Mouse (Mus musculus) megakaryocyte, embryonic 14.5 days (primary cell): ENCODE measurements at regions not wholly inside any gene's neighbourhood (a gene's known extent, or its start where the extent isn't known, plus 50 kb on each side); places are given as distances from the start of the nearest gene placed in this dataset.
"Not testable (repeated sequence)": the region's sequence is repeated elsewhere in the genome, so short reads cannot be mapped to it uniquely, and the experiment has no call there.

Experiments used
- H3K27me3 ChIP-seq: replicated peaks from 2 replicates; pipeline ENCODE3; 2012; ENCODE audit warnings: inconsistent platforms
- H3K36me3 ChIP-seq: replicated peaks from 2 replicates; pipeline ENCODE3; 2012; ENCODE audit warnings: low read length, inconsistent platforms, mixed read lengths
- H3K4me1 ChIP-seq: 2 replicates; pipeline ENCODE4 v1.6.1; 2012; ENCODE audit warnings: inconsistent platforms
- H3K4me3 ChIP-seq: replicated peaks from 2 replicates; pipeline ENCODE3; 2012; ENCODE audit warnings: moderate library complexity, mild to moderate bottlenecking, inconsistent platforms
- H3K9me3 ChIP-seq: 2 replicates; pipeline ENCODE4 v1.6.1; 2012; ENCODE audit warnings: inconsistent platforms
- FLI1 ChIP-seq: IDR thresholded peaks from 2 replicates; pipeline ENCODE4 v1.6.1; 2012; ENCODE audit warnings: low read length, inconsistent platforms, mixed read lengths
- GATA1 ChIP-seq: IDR thresholded peaks from 3 replicates; pipeline ENCODE4 v1.6.1; 2012; ENCODE audit warnings: mixed read lengths, low read length, inconsistent platforms, borderline replicate concordance

DNA sequence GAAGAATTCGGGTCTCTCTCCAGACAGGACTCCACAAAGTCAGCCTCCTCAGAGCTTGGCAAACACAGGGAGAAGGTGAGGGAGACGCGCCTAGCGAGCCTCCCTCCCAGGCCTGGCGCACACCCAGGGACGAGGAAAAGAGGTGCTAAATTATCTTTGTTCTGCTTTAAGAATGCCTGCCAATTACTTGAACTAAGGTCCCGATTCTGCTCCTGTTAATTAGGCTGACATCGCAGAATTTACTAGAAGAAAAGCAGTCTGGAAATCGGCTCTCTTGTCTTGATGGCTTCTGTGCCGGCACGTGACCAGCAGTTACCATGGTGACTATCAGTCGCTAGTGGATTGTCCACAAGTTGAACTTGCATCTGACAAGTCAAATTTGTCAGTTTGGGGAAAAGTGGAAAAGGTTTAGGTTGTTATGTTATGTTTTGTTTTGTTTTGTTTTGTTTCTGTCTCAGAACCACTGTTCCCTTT is 152.8 kb downstream of the Bcl2l11 start:
- no peak overlapping the region for H3K4me3 ChIP-seq
- no peaks in the 10 kb centered on the region for H3K9me3 ChIP-seq
- H3K27me3 ChIP-seq: peaks cover 47% of the 10 kb centered on the region
- no peak for TF ChIP-seq GATA1
- TF ChIP-seq FLI1: no peak
- no peaks in the 10 kb centered on the region for H3K36me3 ChIP-seq
- H3K4me1 ChIP-seq: peaks cover 14% of the 10 kb centered on the region

DNA sequence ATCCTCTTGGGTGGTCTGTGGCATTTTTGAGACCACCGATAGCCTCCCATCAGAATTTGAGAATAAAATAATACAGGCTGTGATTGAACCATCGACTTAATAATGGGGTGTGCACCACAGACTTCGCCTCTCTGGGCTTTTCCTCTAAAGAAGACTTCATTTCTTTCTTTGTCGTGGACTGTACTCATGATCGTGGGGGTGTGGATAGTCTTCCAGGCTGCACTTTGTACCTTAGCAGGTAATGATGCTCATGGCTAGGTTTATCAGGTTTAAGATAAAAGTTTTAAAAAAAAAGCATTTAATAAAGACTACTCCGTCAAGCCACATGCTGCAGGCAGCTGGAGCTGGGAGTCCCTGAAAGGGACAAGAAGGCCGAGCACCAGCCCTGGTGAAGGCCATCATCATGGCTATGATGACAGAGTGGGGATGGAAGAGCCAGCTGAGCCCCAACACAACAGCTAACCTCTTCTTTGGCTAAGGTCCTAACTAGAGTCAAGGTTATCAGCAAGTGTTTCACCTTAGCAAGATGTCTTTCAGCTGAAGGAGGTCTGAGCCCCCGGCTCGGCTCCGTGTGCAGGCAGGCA is 153.4 kb downstream of the Bcl2l11 start:
- no peak overlapping the region for H3K4me3 ChIP-seq
- TF ChIP-seq GATA1 (no peak), FLI1 (no peak)

DNA sequence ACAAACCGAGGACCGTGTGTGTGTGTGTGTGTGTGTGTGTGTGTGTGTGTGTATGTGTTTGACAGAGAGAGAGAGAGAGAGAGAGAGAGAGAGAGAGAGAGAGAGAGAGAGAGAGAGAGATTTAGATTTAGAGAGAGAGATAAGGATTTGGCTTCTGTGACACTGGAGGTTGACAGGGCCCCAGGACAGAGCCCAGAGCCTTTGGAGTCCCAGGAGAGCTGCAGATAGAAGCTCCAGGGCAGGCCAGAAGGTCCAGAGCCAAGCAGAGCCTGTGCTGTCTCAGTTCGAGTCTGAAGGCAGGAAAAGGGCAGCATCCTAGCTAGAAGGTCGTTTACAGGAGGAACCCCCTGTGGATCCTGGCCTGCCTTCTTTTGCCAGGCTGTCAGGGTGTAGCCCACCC is 156.8 kb downstream of the Bcl2l11 start:
- Histone ChIP-seq H3K9me3 (no peaks in the 10 kb centered on the region), H3K36me3 (no peaks in the 10 kb centered on the region), H3K4me1 (no peaks in the 10 kb centered on the region; the same call in 1 of the 2 replicates), H3K4me3 (no peak overlapping the region), H3K27me3 (peaks cover 46% of the 10 kb centered on the region)
- TF ChIP-seq FLI1 (no peak), GATA1 (no peak)

More for the DNA sequence above, 153.4 kb downstream of the Bcl2l11 start:
- Histone ChIP-seq H3K27me3 (peaks cover 47% of the 10 kb centered on the region), H3K9me3 (no peaks in the 10 kb centered on the region), H3K36me3 (no peaks in the 10 kb centered on the region), H3K4me1 (peaks cover 14% of the 10 kb centered on the region)

DNA sequence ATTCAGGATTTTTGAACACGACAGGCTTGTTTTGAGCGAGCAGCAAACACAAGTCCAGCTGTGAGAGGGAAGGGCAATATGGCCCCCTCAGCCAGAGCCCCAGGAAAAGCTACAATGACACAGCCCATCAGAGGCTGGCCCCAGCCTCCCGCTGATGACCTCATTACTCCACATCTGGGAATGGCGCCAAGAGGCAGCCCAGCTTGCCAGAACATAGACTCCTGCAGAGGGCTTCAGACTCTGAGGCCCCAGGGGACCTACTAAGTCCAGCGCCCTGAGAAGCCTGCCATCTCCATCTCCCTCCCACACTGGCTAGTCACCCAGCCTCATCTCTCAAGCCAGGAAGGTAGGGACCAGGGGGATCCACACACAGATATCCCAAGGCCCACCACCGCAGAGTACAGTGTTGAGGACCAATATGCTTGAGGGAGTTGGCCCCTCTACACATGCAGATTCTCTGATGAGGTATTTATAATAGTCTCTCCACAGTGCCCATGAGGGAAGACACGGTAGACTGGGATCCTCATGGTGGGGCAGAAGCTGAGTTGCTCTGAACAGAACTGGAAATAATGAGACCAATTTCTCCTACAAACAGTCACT is 159.1 kb downstream of the Bcl2l11 start:
- no peak for TF ChIP-seq GATA1
- no peak for TF ChIP-seq FLI1
- Histone ChIP-seq H3K27me3 (peaks cover 44% of the 10 kb centered on the region), H3K9me3 (no peaks in the 10 kb centered on the region), H3K4me1 (no peaks in the 10 kb centered on the region), H3K36me3 (no peaks in the 10 kb centered on the region), H3K4me3 (no peak overlapping the region)

DNA sequence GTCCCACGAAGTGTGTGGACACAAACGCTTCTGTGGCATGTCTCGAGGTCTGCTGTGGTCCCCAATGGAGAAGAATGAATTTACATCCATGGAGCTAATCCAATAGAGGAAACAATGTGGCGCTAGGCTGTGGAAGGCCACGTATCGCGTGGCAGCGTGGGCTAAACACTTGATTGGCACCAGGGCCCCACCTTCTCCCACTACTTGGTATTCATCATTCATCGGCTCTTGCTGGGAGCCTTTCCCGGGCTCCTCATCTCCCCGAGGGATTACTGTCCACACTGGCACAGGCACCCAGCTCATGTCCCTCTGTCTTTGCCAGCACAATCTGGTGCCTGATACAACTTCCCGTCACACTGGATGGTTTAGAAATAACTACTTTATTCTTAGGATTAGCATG is 159.6 kb downstream of the Bcl2l11 start:
- no peak for TF ChIP-seq GATA1
- no peak for TF ChIP-seq FLI1
- no peaks in the 10 kb centered on the region for H3K36me3 ChIP-seq
- no peaks in the 10 kb centered on the region for H3K4me1 ChIP-seq
- H3K9me3 ChIP-seq: no peaks in the 10 kb centered on the region
- H3K27me3 ChIP-seq: peaks cover 46% of the 10 kb centered on the region
- H3K4me3 ChIP-seq: no peak overlapping the region

DNA sequence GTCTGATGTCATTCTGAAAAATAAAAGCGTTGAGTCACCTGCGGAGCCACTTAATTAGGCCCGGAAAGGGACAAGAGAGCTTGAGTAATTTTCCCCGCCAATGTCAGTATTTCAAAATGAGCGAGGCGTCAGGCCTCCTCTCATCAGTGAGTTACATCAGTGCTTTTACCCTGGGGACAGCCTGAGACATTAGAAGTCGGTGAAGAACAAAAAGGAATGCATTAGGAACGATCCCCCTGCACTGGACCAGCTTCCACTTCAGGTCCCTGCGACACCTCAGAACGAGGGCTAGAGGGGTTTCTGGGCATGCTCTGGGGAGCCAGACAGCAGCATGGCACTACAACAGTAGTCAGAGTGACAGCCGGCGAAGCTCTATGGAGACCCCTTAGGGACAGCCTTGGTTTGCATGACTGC is 162.3 kb downstream of the Bcl2l11 start:
- Histone ChIP-seq H3K36me3 (no peaks in the 10 kb centered on the region), H3K9me3 (peaks cover 16% of the 10 kb centered on the region), H3K4me3 (no peak overlapping the region), H3K4me1 (peaks cover under 1% of the 10 kb centered on the region; the same call in 1 of the 2 replicates), H3K27me3 (peaks cover 26% of the 10 kb centered on the region)
- TF ChIP-seq GATA1: no peak
- TF ChIP-seq FLI1: no peak

DNA sequence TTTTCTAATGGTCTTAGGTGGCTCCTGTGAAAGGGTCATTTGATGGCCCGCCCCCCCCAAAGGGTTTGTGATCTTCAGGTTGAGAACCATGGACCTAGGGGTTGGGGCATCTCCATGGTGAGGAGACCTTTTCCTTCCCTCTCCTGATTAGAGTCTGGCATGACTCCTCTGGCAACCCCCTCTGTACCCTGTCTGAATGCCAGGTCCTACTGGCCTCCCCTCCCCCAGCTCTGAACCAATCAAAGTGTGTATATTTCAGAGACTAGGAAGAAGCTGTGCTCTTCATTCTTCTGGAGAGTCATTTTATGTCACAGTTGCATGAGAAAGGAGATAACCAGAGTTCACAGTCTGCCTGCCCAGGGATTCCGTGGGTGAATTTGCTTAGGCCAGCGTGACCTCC is 164.8 kb downstream of the Bcl2l11 start:
- peaks cover 16% of the 10 kb centered on the region for H3K9me3 ChIP-seq
- H3K4me3 ChIP-seq: no peak overlapping the region
- TF ChIP-seq FLI1 (no peak), GATA1 (no peak)
- H3K4me1 ChIP-seq: peaks cover 24% of the 10 kb centered on the region
- H3K36me3 ChIP-seq: no peaks in the 10 kb centered on the region
- peaks cover 20% of the 10 kb centered on the region for H3K27me3 ChIP-seq

DNA sequence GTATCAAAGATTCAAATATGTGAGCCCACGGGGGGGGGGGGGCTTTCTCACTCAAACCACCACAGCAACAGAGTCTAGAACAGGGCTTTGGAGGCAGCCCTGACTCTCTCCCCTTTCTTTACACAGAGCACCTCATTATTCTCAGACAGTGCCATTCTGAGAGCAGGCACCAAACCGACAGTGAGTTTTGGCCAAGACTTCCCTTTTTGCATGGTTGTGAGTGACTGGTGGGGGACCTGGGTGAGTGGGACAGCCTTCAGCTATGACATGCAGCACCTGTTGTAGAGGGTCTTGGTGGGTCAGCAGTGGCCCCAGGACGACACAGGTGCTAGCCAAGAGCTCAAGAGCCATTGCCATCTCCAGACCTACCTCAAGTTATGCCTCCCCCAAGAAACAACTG is 168.8 kb downstream of the Bcl2l11 start:
- H3K4me3 ChIP-seq: no peak overlapping the region
- no peaks in the 10 kb centered on the region for H3K36me3 ChIP-seq
- H3K9me3 ChIP-seq: peaks cover 16% of the 10 kb centered on the region
- TF ChIP-seq FLI1: no peak
- TF ChIP-seq GATA1: no peak
- peaks cover 50% of the 10 kb centered on the region for H3K4me1 ChIP-seq
- H3K27me3 ChIP-seq: peaks cover 13% of the 10 kb centered on the region

DNA sequence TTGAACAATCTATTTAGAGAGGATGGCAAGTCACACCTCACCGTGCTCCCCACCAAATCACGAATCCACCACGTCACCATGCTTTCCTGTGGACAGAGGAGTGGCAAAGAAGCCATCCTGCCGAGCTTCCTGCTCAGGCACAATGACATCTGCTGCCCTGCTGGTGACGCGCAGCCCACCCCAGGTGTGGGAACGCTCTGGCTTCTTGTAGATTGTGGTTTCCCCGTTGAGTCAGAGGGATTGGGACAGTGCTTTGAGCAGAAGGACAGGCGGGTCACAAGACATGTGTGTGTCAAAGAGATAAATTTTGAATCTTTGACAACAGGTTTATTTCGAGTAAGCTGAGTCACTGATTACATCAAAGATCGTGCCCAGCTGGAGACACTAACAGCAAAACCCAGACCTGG is 169.2 kb downstream of the Bcl2l11 start:
- Histone ChIP-seq H3K36me3 (no peaks in the 10 kb centered on the region), H3K4me1 (peaks cover 50% of the 10 kb centered on the region), H3K9me3 (peaks cover 16% of the 10 kb centered on the region), H3K4me3 (peak overlapping the region; percentile 81), H3K27me3 (peaks cover 12% of the 10 kb centered on the region)
- TF ChIP-seq FLI1: no peak
- TF ChIP-seq GATA1: no peak

DNA sequence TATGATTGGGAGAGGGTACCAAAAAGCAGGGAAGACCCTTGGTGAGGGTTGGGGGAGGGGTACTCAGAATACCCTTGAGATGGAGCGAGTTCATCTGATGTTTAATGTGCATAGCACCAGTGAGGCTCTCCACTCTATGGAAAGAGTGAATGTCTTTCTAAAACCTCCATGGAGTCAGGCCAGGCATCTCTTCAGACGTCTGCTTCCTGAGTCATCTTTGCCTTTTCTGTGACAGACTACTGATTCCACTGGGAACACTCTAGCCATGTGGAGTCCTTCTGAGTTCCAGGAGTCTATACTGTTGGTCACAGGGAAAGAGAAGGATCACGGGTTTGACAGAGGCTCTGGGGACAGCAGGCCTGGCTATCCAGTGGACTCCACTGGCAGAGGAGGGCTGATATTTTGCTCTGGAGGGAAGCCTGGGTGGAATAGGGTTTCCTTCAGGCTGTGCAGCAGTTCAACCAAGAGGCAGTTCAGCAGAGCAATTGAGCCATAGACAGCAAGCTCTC is 169.9 kb downstream of the Bcl2l11 start:
- Histone ChIP-seq H3K27me3 (peaks cover 9% of the 10 kb centered on the region), H3K9me3 (peaks cover 16% of the 10 kb centered on the region), H3K4me1 (peaks cover 50% of the 10 kb centered on the region), H3K36me3 (no peaks in the 10 kb centered on the region), H3K4me3 (no peak overlapping the region)
- TF ChIP-seq FLI1: no peak
- TF ChIP-seq GATA1: no peak

DNA sequence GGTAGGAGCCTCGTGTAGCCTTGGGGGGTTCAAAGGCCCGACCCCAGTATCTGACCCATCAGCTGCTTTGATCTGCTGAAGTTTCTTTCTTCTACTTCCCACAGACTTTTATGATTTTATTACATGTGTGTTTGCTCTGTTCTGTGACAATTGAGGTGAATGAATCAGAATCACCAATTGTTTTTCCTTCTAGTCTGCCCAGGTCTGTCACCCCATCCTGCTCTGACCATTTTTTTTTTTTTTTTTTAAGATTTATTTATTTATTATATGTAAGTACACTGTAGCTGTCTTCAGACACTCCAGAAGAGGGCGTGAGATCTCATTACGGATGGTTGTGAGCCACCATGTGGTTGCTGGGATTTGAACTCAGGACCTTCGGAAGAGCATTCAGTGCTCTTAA is 170.6 kb downstream of the Bcl2l11 start:
- H3K36me3 ChIP-seq: not testable (repeated sequence)
- H3K4me1 ChIP-seq: peaks cover 50% of the 10 kb centered on the region

More for the DNA sequence above, 170.6 kb downstream of the Bcl2l11 start:
- not testable (repeated sequence) for H3K4me3 ChIP-seq
- H3K27me3 ChIP-seq: peaks cover 10% of the 10 kb centered on the region
- peaks cover 13% of the 10 kb centered on the region for H3K9me3 ChIP-seq
